Mouse (Mus musculus): ENCODE measurements around the gene Fbxl8. TPM values are rescaled to one million over a fixed set of nuclear protein-coding genes. Genes with fewer than 3 reads are reported as not detected.
A peak's percentile ranks its signal among the peaks of the same experiment; 100 is the strongest.

The Fbxl8 gene
- polyA plus RNA-seq, 1 experiment from 2014 or later: 3.2 TPM

DNA sequence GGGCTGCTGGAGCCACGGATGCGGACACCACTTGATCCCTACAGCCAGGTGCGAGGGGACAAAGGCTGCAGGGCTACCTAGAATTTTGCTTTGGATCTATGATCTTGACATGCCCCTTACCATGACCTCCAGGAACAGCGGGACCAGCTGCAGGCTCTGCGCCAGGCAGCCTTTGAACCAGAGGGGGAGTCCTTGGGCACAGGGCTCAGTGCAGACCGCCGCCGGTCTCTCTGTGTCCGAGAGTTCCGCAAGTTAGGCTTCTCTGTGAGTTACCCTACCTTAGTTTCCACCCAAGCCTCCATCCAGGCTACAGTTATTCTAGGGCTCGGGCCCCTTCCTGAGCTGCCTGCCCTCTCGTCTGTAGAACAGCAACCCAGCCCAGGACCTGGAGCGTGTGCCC is 43.2 kb downstream of the Fbxl8 start:
- ATAC-seq (ENCODE audit: extremely low read depth, insufficient number of reproducible peaks, low FRiP score, low TSS enrichment): no peak
- H3K4me1 ChIP-seq: peaks cover 42% of the 10 kb centered on the region
- H3K9ac ChIP-seq: no peak overlapping the region
- no peaks in the 10 kb centered on the region for H3K27me3 ChIP-seq (replicated peaks)
- H3K27ac ChIP-seq (replicated peaks): no peak overlapping the region
- H3K36me3 ChIP-seq: peaks cover 82% of the 10 kb centered on the region
- no peaks in the 10 kb centered on the region for H3K9me3 ChIP-seq
- no peak overlapping the region for H3K4me2 ChIP-seq
- H3K4me3 ChIP-seq: no peak overlapping the region
- whole genome bisulfite sequencing: 94% methylated on average over 13 of the region's 13 CpGs

DNA sequence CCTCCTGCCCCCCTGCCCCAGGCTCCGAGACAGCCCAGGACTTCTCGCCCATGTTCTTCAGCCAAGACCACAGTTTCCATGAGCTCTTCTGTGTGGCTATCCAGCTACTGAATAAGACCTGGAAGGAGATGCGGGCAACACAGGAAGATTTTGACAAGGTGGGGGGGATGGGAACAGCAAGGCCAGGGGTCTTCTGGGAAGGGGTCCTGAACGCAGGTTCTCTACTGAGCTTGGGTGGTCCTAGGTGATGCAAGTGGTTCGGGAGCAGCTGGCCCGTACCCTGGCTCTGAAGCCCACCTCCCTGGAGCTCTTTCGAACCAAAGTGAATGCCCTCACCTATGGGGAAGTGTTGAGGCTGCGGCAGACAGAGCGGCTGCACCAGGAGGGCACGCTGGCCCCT is 44.0 kb downstream of the Fbxl8 start:
- no peaks in the 10 kb centered on the region for H3K9me3 ChIP-seq
- no peak overlapping the region for H3K4me3 ChIP-seq
- 91% methylated on average over 10 of the region's 10 CpGs for WGBS
- ATAC-seq (ENCODE audit: extremely low read depth, insufficient number of reproducible peaks, low FRiP score, low TSS enrichment): no peak
- H3K36me3 ChIP-seq: peaks cover 82% of the 10 kb centered on the region
- no peak overlapping the region for H3K4me2 ChIP-seq
- peaks cover 44% of the 10 kb centered on the region for H3K4me1 ChIP-seq
- H3K27me3 ChIP-seq (replicated peaks): no peaks in the 10 kb centered on the region
- no peak overlapping the region for H3K27ac ChIP-seq (replicated peaks)
- H3K9ac ChIP-seq: no peak overlapping the region

DNA sequence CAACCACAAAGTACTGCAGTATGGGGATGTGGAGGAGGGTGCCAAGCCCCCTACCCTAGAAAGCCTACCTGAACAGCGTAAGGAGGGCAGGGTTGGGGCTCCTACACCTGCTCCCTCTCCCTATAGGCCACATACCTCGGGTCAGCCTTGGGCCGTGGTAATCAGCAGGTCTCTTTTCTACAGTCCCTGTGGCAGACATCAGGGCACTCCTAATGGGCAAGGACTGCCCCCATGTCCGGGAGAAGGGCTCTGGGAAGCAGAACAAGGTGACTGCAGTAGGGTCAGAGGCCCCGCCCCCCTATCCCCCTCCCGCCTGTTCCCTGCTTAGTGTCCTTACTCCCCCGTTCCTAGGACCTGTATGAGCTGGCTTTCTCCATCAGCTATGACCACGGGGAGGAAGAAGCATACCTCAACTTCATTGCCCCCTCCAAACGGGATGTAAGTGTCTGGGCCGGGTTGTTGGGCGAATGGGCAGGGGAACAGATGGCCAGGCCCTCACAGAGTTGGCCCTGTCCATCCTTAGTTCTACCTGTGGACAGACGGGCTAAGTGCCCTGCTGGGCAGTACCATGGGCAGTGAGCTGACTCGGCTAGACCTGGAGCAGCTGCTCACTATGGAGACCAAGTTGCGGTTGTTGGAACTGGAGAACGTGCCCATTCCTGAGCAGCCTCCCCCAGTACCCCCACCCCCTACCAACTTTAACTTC is 44.8 kb downstream of the Fbxl8 start:
- peaks cover 44% of the 10 kb centered on the region for H3K4me1 ChIP-seq
- H3K27me3 ChIP-seq (replicated peaks): no peaks in the 10 kb centered on the region
- WGBS: 75% methylated on average over 15 of the region's 15 CpGs
- ATAC-seq (ENCODE audit: extremely low read depth, insufficient number of reproducible peaks, low FRiP score, low TSS enrichment): no peak
- H3K36me3 ChIP-seq: peaks cover 80% of the 10 kb centered on the region
- H3K4me2 ChIP-seq: no peak overlapping the region
- H3K9me3 ChIP-seq: no peaks in the 10 kb centered on the region
- no peak overlapping the region for H3K9ac ChIP-seq
- H3K27ac ChIP-seq (replicated peaks): no peak overlapping the region
- H3K4me3 ChIP-seq: no peak overlapping the region

DNA sequence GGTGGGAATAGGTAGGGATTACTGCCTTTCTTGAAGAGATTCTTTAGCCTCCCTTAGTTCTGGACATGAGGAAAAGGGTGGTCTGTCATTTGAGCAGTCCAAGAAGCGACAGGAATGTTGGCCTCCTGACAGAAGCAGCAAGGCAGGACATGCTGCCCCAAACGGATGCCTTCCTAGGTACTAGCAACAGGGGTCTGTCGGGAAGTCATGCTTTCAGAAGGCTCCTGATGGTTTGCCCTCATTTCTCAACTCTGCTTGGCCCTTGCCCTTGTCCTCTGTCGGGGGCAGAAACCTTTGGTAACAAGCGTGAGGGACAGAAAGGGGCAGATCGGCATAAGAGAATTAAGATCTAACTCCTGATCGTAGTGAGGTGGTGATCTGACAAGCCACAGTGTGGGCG is 45.7 kb downstream of the Fbxl8 start:
- Histone ChIP-seq H3K4me2 (no peak overlapping the region), H3K27me3 (replicated peaks) (no peaks in the 10 kb centered on the region), H3K27ac (replicated peaks) (no peak overlapping the region), H3K4me1 (peaks cover 44% of the 10 kb centered on the region), H3K4me3 (no peak overlapping the region), H3K9ac (no peak overlapping the region), H3K9me3 (no peaks in the 10 kb centered on the region), H3K36me3 (peaks cover 83% of the 10 kb centered on the region)
- WGBS: 78% methylated on average over 8 of the region's 8 CpGs
- no peak for ATAC-seq (ENCODE audit: extremely low read depth, insufficient number of reproducible peaks, low FRiP score, low TSS enrichment)

DNA sequence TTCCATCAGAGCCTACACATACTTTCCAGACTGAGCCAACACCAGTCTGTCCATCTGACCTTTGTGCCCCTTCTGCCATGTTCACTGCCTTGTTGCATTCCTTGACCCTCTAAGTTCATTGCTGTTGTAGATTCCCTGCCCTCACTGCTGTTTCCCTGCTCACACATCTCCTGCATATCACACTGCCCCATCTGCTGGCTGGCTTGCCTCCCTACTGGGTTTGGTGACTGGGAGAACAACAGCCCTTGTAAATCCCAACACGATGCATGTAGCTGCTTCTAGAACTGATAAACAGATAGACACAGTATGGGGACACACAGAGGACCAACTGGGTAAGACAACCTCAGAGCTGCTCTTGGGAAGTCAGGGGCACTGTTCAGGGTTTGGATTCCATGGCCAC is 47.3 kb downstream of the Fbxl8 start:
- WGBS: 71% methylated on average over 1 of the region's 1 CpGs
- Histone ChIP-seq H3K9me3 (no peaks in the 10 kb centered on the region), H3K27me3 (replicated peaks) (no peaks in the 10 kb centered on the region), H3K4me2 (no peak overlapping the region), H3K9ac (no peak overlapping the region), H3K27ac (replicated peaks) (no peak overlapping the region), H3K4me1 (peaks cover 40% of the 10 kb centered on the region), H3K4me3 (no peak overlapping the region), H3K36me3 (peaks cover 95% of the 10 kb centered on the region)
- ATAC-seq (ENCODE audit: extremely low read depth, insufficient number of reproducible peaks, low FRiP score, low TSS enrichment): no peak

DNA sequence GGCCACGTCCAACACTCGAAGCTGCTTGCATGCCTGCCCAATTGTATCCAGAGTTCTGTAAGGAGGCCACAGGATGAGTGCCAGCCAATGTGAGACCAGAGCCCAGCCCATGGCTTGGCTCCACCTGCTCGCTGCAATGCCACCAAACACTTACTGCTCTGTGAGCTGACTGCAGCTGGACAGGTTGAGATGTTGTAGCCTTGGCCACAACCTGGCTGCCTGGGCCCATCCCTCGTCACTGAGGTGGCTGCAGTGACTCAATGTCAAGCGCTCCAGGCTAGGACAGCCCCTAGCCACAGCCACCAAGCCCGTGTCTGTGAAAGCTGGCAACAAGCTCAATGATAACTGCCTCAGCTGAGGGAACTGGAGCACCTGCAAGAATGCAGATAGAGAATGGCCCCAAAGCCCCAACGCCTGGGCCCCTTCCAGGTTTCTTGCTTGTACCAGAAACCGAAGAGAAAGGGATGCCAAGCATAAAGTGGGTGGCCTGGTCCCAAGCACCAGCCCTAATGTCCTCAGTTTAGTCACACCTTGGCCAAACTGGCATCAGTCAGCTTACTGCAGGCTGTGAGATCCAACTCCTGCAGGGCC is 48.5 kb downstream of the Fbxl8 start:
- no peak for ATAC-seq (ENCODE audit: extremely low read depth, insufficient number of reproducible peaks, low FRiP score, low TSS enrichment)
- H3K27ac ChIP-seq (replicated peaks): 0 out of 2 replicates have a peak overlapping the region, but pooled peaks have one; percentile 24
- no peak overlapping the region for H3K9ac ChIP-seq
- H3K27me3 ChIP-seq (replicated peaks): no peaks in the 10 kb centered on the region
- H3K4me1 ChIP-seq: peaks cover 39% of the 10 kb centered on the region
- no peaks in the 10 kb centered on the region for H3K9me3 ChIP-seq
- H3K36me3 ChIP-seq: peaks cover 95% of the 10 kb centered on the region
- WGBS: 75% methylated on average over 8 of the region's 8 CpGs
- no peak overlapping the region for H3K4me2 ChIP-seq
- H3K4me3 ChIP-seq: no peak overlapping the region

DNA sequence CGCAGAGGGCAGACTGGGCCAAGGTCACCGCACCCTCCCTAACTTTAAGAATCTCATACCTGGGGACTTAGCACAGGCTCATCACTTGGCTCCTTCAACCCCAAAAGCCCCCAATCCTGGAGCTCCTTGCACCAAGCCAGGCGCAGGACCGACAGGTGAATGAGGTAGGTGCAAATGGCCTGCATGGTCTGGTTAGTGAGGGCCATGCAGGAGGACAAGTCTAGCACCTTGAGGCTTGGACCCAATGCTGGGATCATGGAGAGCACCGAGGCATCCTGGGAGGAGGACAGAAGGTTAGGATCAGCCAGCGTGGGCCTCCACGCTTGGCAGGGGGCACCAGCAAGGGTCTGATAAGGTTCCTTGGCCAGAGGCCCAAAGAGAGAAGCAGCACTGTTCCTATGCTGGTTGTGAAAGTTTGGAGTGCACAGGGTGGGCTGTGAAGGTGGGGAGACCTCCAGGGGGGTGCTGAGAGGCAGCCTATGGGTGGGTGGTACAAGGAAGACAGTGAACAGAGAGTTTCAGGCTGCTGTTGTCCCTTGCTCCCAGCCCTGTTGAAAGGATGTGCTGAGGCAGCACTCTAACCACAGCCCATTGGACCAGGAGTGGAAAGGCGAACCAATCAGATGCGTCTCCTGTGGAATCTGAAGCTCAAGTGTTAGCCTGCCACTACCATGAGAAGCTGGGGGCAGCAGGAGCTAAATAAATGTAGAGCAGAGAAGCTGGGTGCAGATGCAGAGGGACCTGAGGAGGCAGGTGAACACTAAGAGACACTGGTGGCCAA is 49.4 kb downstream of the Fbxl8 start:
- ATAC-seq (ENCODE audit: extremely low read depth, insufficient number of reproducible peaks, low FRiP score, low TSS enrichment): no peak
- no peak overlapping the region for H3K4me3 ChIP-seq
- 61% methylated on average over 9 of the region's 9 CpGs for WGBS
- H3K36me3 ChIP-seq: peaks cover 95% of the 10 kb centered on the region
- H3K4me2 ChIP-seq: no peak overlapping the region
- no peaks in the 10 kb centered on the region for H3K27me3 ChIP-seq (replicated peaks)
- 0 out of 2 replicates have a peak overlapping the region, but pooled peaks have one; percentile 24 for H3K27ac ChIP-seq (replicated peaks)
- peaks cover 45% of the 10 kb centered on the region for H3K4me1 ChIP-seq
- H3K9me3 ChIP-seq: no peaks in the 10 kb centered on the region
- no peak overlapping the region for H3K9ac ChIP-seq

DNA sequence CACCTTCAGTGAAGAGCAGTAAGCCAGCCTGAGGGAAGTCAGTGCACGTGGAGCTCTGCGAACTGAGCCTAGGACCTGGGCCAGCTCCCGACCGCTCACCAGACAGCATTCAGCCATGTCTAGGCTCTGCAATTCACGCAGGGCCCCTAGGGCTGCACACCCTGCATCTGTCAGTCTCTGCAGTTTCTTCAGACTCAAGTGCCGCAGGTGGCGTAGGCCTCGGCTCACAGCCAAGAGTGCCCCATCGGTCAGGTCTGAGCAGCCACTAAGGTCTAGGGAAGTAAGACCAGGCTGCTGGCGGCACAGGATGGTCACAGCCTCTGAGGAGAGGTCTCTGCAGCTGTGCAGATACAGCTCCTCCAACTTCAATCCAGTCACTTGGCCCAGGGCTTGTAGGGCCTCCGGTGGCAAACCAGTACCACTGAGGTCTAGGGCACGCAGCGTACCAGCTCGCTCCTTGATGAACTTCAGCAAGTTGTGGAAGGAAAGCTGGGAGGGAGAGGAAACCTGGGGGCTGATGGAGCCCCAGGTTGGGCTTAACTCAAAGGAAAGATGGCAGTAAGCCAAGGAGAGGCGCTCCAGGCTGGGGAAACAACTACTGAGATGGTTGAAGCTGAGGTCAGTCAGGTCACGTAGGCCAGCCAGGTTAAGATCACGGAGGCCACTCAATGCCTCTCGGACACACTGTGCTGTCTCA is 50.8 kb downstream of the Fbxl8 start:
- H3K27me3 ChIP-seq (replicated peaks): no peaks in the 10 kb centered on the region
- 77% methylated on average over 18 of the region's 18 CpGs for WGBS
- H3K4me2 ChIP-seq: no peak overlapping the region
- H3K4me1 ChIP-seq: peaks cover 45% of the 10 kb centered on the region
- no peak overlapping the region for H3K4me3 ChIP-seq
- peak overlapping the region; percentile 29 for H3K9ac ChIP-seq
- H3K9me3 ChIP-seq: no peaks in the 10 kb centered on the region
- peaks cover 95% of the 10 kb centered on the region for H3K36me3 ChIP-seq
- no peak for ATAC-seq (ENCODE audit: extremely low read depth, insufficient number of reproducible peaks, low FRiP score, low TSS enrichment)
- H3K27ac ChIP-seq (replicated peaks): 0 out of 2 replicates have a peak overlapping the region, but pooled peaks have one; percentile 20

DNA sequence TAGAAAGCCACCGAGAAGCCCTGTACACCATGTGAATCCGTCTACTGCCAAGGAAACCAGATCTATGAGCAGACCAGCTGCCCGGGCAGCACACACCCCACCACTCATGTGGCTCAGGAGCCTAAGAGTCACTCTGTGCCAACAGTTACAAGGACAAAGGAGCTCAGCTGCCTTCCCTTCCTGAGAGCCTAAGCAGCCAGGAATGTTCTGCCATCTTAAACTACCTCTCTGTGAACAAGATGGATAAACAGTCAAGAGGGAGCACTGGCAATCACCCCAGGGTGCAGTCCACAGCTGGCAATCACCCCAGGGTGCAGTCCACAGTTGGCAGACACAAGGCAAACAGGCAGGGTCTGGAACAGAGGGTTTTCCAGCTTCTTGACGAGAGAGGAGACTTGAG is 53.5 kb downstream of the Fbxl8 start:
- H3K9me3 ChIP-seq: no peaks in the 10 kb centered on the region
- no peaks in the 10 kb centered on the region for H3K27me3 ChIP-seq (replicated peaks)
- no peak overlapping the region for H3K4me3 ChIP-seq
- H3K4me1 ChIP-seq: peaks cover 42% of the 10 kb centered on the region
- H3K4me2 ChIP-seq: no peak overlapping the region
- peaks cover 86% of the 10 kb centered on the region for H3K36me3 ChIP-seq
- H3K27ac ChIP-seq (replicated peaks): no peak overlapping the region
- no peak for ATAC-seq (ENCODE audit: extremely low read depth, insufficient number of reproducible peaks, low FRiP score, low TSS enrichment)
- no peak overlapping the region for H3K9ac ChIP-seq
- WGBS: 84% methylated on average over 4 of the region's 4 CpGs

DNA sequence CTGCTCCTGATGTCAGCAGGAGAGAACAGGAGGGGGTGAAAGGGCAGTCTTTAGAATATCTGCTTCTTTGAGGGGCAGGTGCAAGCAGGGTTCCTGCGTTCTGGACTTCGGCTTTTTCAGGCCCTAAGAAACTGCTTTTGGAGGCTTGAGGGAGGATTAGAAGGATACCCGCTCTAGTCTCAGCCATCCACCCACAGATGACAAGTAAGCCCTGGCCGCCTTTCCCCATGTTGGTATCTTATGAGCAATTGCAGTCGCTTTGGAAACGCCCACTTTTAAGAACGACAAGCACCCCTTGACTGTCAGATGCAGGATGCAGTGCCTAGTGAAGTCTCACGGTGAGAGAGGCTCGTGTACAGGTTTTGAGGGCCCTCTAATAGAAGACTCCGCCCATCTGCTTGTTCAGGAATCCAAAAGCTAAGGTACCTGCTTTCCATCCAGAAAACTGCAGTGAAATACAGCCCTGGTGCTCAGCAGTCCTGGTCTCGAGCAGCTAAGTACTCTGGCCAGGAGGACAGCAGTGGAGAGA is 54.3 kb downstream of the Fbxl8 start:
- Histone ChIP-seq H3K9me3 (no peaks in the 10 kb centered on the region), H3K4me1 (peaks cover 34% of the 10 kb centered on the region), H3K36me3 (peaks cover 84% of the 10 kb centered on the region), H3K27me3 (replicated peaks) (no peaks in the 10 kb centered on the region), H3K4me3 (no peak overlapping the region), H3K9ac (no peak overlapping the region), H3K4me2 (no peak overlapping the region), H3K27ac (replicated peaks) (no peak overlapping the region)
- 78% methylated on average over 11 of the region's 11 CpGs for WGBS
- ATAC-seq (ENCODE audit: extremely low read depth, insufficient number of reproducible peaks, low FRiP score, low TSS enrichment): no peak

Data from heart, embryonic 13.5 days (tissue).